In genomic region chr3:108423844-108424801, GRCm38 (mm10) we compare ENCODE assay signal across 9 mouse cellular contexts. TPM values are rescaled to one million over a fixed set of nuclear protein-coding genes. Genes with fewer than 3 reads are reported as not detected.
DNase-seq lines count a peak whose midpoint lies in the region; ATAC-seq lines count a peak whose summit lies in the region.
"Had no signal": no experiment of that assay in that cellular context is flagged by ENCODE, and none has a peak within 500 bp of the region (broad histone marks: within the 10 kb centered on the region; RNA-seq: fewer than 3 reads in every experiment).

No protein-coding gene starts in this region.

- peak overlapping the region; percentile 31 for H3K4me3 ChIP-seq in forebrain, embryonic 15.5 days
- no peak overlapping the region for H3K4me3 ChIP-seq in liver, embryonic 11.5 days (ENCODE audit: low read depth, low read length)

- H3K27me3 ChIP-seq in forebrain, embryonic 15.5 days, result no peaks in the 10 kb centered on the region
- H3K27me3 ChIP-seq in liver, embryonic 11.5 days (replicated peaks; ENCODE audit: control insufficient read depth, insufficient read depth, low read length), result no peaks in the 10 kb centered on the region

- peak overlapping the region; percentile 48 for H3K4me2 ChIP-seq in forebrain, embryonic 15.5 days (replicated peaks)
- 0 out of 2 replicates have a peak overlapping the region, but pooled peaks have one; percentile 15 for H3K4me2 ChIP-seq in liver, embryonic 11.5 days

- peak overlapping the region; percentile 80 for H3K27ac ChIP-seq in forebrain, embryonic 15.5 days (replicated peaks)
- H3K27ac ChIP-seq in liver, embryonic 11.5 days (ENCODE audit: low read depth, low read length), result no peak overlapping the region

- peak; percentile 83 for ATAC-seq in forebrain, embryonic 15.5 days (replicated peaks)
- ATAC-seq in inflammation-experienced regulatory T-cells, adult 6 months, result peak; percentile 71
- peak; percentile 55 for ATAC-seq in liver, embryonic 11.5 days (replicated peaks; ENCODE audit: low FRiP score)
- no peak for ATAC-seq in erythroblast, adult 5-6 weeks (replicated peaks; ENCODE audit: low FRiP score, poor library complexity, severe bottlenecking)

- 17% methylated on average over 11 of the region's 11 CpGs for WGBS in forebrain, embryonic 15.5 days
- WGBS in liver, embryonic 11.5 days, result 24% methylated on average over 11 of the region's 11 CpGs

- peaks cover 32% of the 10 kb centered on the region for H3K4me1 ChIP-seq in forebrain, embryonic 15.5 days
- peaks cover 4% of the 10 kb centered on the region; the same call in 1 of the 2 replicates for H3K4me1 ChIP-seq in liver, embryonic 11.5 days (replicated peaks; ENCODE audit: control insufficient read depth, insufficient read depth, low read length)

- peak overlapping the region; percentile 41 for H3K9ac ChIP-seq in forebrain, embryonic 15.5 days (replicated peaks)
- no peak overlapping the region for H3K9ac ChIP-seq in liver, embryonic 11.5 days (ENCODE audit: low read depth, low read length)

- DNase-seq in layer of hippocampus, adult 18-20 months (ENCODE audit: low spot score in 2 of 2), result peak; percentile 48 to 71
- no peak for DNase-seq in layer of hippocampus, adult 11-12 months (ENCODE audit: low spot score)
- peak; percentile 31 for DNase-seq in c-Kit-positive CD71-positive TER-119-negative erythroid progenitor cells, embryonic 14.5 days (ENCODE audit: low read depth)
- DNase-seq in liver, embryonic 11.5 days (ENCODE audit: low spot score), result no peak
- DNase-seq in naive thymus-derived CD4-positive, alpha-beta T cell, adult 2 months (ENCODE audit: low read depth), result peak; percentile 54

- H3K9me3 ChIP-seq in forebrain, embryonic 15.5 days, result no peaks in the 10 kb centered on the region
- H3K9me3 ChIP-seq in liver, embryonic 11.5 days (ENCODE audit: control insufficient read depth, low read length), result no peaks in the 10 kb centered on the region

- peaks cover 37% of the 10 kb centered on the region for H3K36me3 ChIP-seq in forebrain, embryonic 15.5 days
- peaks cover 27% of the 10 kb centered on the region for H3K36me3 ChIP-seq in liver, embryonic 11.5 days (ENCODE audit: control insufficient read depth, insufficient read depth, low read length)

RNA-seq across cellular contexts. Expression of gene Celsr2, which starts 8.8 kb away (rescaled TPM):
- 100 to 1,000 TPM; 172 to 173 TPM for total RNA-seq in layer of hippocampus, adult 18-20 months (2021)
- polyA plus RNA-seq in forebrain, embryonic 15.5 days (2015; fragmentation: Nextera tagmentation; extraction: Ambion mirVana), result 49.1 and 52.8 TPM in 2 replicates
- polyA plus RNA-seq in inflammation-experienced regulatory T-cells, adult 6 months (2017; shearing (Covaris generic)), result under 1 TPM; 0.35 to 0.52 (median 0.37) TPM
- 2.4 and 2.5 TPM in 2 replicates for polyA plus RNA-seq in liver, embryonic 11.5 days (2014; fragmentation: Nextera tagmentation; extraction: Ambion mirVana)
- total RNA-seq in erythroblast, adult 5-6 weeks (2015; ENCODE audit: low replicate concordance), result not detected in 2 replicates
- 0.14 TPM in 1 of 2 replicates, not detected in the other for total RNA-seq in erythroblast, adult 5-6 weeks (2017; ENCODE audit: low replicate concordance)

RNA-seq across cellular contexts. Expression of gene Sars, which starts 20.9 kb away (rescaled TPM):
- 100 to 1,000 TPM; 205 to 221 TPM for total RNA-seq in layer of hippocampus, adult 18-20 months (2021)
- polyA plus RNA-seq in forebrain, embryonic 15.5 days (2015; fragmentation: Nextera tagmentation; extraction: Ambion mirVana), result 221 and 222 TPM in 2 replicates
- 100 to 1,000 TPM; 156 to 182 (median 163) TPM for polyA plus RNA-seq in inflammation-experienced regulatory T-cells, adult 6 months (2017; shearing (Covaris generic))
- 194 and 199 TPM in 2 replicates for polyA plus RNA-seq in liver, embryonic 11.5 days (2014; fragmentation: Nextera tagmentation; extraction: Ambion mirVana)
- 15.5 and 20.4 TPM in 2 replicates for total RNA-seq in erythroblast, adult 5-6 weeks (2015; ENCODE audit: low replicate concordance)
- 91.9 and 143 TPM in 2 replicates for total RNA-seq in erythroblast, adult 5-6 weeks (2017; ENCODE audit: low replicate concordance)

RNA-seq across cellular contexts. Expression of gene Psrc1, which starts 40.5 kb away (rescaled TPM):
- 10 to 100 TPM; 23.2 to 25.0 TPM for total RNA-seq in layer of hippocampus, adult 18-20 months (2021)
- 35.6 and 41.5 TPM in 2 replicates for polyA plus RNA-seq in forebrain, embryonic 15.5 days (2015; fragmentation: Nextera tagmentation; extraction: Ambion mirVana)
- polyA plus RNA-seq in inflammation-experienced regulatory T-cells, adult 6 months (2017; shearing (Covaris generic)), result 10 to 100 TPM in 1 of 3 experiments, 1 to 10 TPM in 2; 1.2 to 17.5 (median 4.1) TPM
- 33.2 and 34.0 TPM in 2 replicates for polyA plus RNA-seq in liver, embryonic 11.5 days (2014; fragmentation: Nextera tagmentation; extraction: Ambion mirVana)
- total RNA-seq in erythroblast, adult 5-6 weeks (2015; ENCODE audit: low replicate concordance), result 4.4 and 5.9 TPM in 2 replicates
- total RNA-seq in erythroblast, adult 5-6 weeks (2017; ENCODE audit: low replicate concordance), result 9.5 and 14.1 TPM in 2 replicates
- total RNA-seq: liver, adult 2 months had no signal

RNA-seq across cellular contexts. Expression of gene Mybphl, which starts 59.4 kb away (rescaled TPM):
- total RNA-seq in layer of hippocampus, adult 18-20 months (2021), result under 1 TPM; 0.86 to 0.99 TPM
- not detected in 2 replicates for polyA plus RNA-seq in forebrain, embryonic 15.5 days (2015; fragmentation: Nextera tagmentation; extraction: Ambion mirVana)
- not detected for polyA plus RNA-seq in inflammation-experienced regulatory T-cells, adult 6 months (2017; shearing (Covaris generic))
- polyA plus RNA-seq in liver, embryonic 11.5 days (2014; fragmentation: Nextera tagmentation; extraction: Ambion mirVana), result 0.47 and 1.2 TPM in 2 replicates
- total RNA-seq in erythroblast, adult 5-6 weeks (2015; ENCODE audit: low replicate concordance), result not detected in 2 replicates
- total RNA-seq in erythroblast, adult 5-6 weeks (2017; ENCODE audit: low replicate concordance), result not detected in 2 replicates
- total RNA-seq: liver, adult 2 months had no signal
- polyA plus RNA-seq: liver, adult 2 months had no signal

Comparison
In these comparisons a context has a peak if more than half of its experiments do, and no peak if none do; other contexts are left out.
1. DNase-seq: peak in layer of hippocampus, adult 18-20 months (2 of 2), c-Kit-positive CD71-positive TER-119-negative erythroid progenitor cells, embryonic 14.5 days (single experiment) and naive thymus-derived CD4-positive, alpha-beta T cell, adult 2 months (single experiment); none in layer of hippocampus, adult 11-12 months (single experiment) and liver, embryonic 11.5 days (single experiment).
2. RNA of gene Celsr2, which starts 8.8 kb away (polyA plus RNA-seq): 49.1 to 52.8 TPM in forebrain, embryonic 15.5 days; 2.4 to 2.5 TPM in liver, embryonic 11.5 days and 0.35 to 0.52 TPM in inflammation-experienced regulatory T-cells, adult 6 months; every median in the first group is over 10 times any median in the second.